Mouse (Mus musculus): ENCODE data around the gene Efcab2. TPM values are rescaled to one million over a fixed set of nuclear protein-coding genes. Genes with fewer than 3 reads are reported as not detected.
A peak's percentile ranks its signal among the peaks of the same experiment; 100 is the strongest.

Gene Efcab2
- polyA plus RNA-seq, 1 experiment from 2014 or later: 19.1 TPM

DNA sequence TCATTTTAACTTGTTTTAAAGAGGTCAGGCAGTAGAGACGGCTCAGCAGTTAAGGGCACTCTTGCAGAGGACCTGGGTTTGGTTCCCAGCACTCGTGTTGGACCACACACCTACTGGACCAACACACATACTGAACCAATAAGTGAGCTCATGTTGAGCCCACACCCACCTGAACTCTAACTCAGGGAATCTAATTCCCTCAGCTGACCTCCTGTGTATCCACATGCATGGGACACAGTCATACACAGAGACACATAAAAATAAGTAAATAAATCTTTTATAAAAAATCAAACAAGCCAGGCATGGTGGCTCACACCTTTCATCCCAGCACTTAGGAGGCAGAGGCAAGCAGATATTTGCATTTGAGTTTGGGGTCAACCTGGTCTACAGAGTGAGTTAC lies 44.0 kb downstream of the Efcab2 start:
- ATAC-seq (replicated peaks; ENCODE audit: extremely low read depth, insufficient read depth, low FRiP score): no peak
- Histone ChIP-seq H3K9me3 (replicated peaks; ENCODE audit: control insufficient read depth, low read length) (no peaks in the 10 kb centered on the region), H3K4me3 (ENCODE audit: low read length) (no peak overlapping the region), H3K27me3 (ENCODE audit: control insufficient read depth, insufficient read depth, low read length) (no peaks in the 10 kb centered on the region), H3K4me1 (ENCODE audit: control insufficient read depth, insufficient read depth, low read length) (peaks cover 10% of the 10 kb centered on the region), H3K36me3 (ENCODE audit: control insufficient read depth, insufficient read depth) (no peaks in the 10 kb centered on the region), H3K9ac (ENCODE audit: low read length) (no peak overlapping the region), H3K27ac (ENCODE audit: low read length) (no peak overlapping the region), H3K4me2 (ENCODE audit: low read depth, low read length) (no peak overlapping the region)
- WGBS: 81% methylated on average over 2 of the region's 2 CpGs

GRCm38 (mm10) chr1:178454125-178454524 lies 48.2 kb downstream of the Efcab2 start:
- no peaks in the 10 kb centered on the region for H3K27me3 ChIP-seq (ENCODE audit: control insufficient read depth, insufficient read depth, low read length)
- no peaks in the 10 kb centered on the region for H3K9me3 ChIP-seq (replicated peaks; ENCODE audit: control insufficient read depth, low read length)
- WGBS: 92% methylated on average over 3 of the region's 3 CpGs
- no peak overlapping the region for H3K27ac ChIP-seq (ENCODE audit: low read length)
- H3K36me3 ChIP-seq (ENCODE audit: control insufficient read depth, insufficient read depth): peaks cover 2% of the 10 kb centered on the region; the same call in 1 of the 2 replicates
- no peak overlapping the region for H3K4me2 ChIP-seq (ENCODE audit: low read depth, low read length)
- no peak for ATAC-seq (replicated peaks; ENCODE audit: extremely low read depth, insufficient read depth, low FRiP score)
- no peak overlapping the region for H3K4me3 ChIP-seq (ENCODE audit: low read length)
- H3K9ac ChIP-seq (ENCODE audit: low read length): no peak overlapping the region
- no peaks in the 10 kb centered on the region for H3K4me1 ChIP-seq (ENCODE audit: control insufficient read depth, insufficient read depth, low read length)

- no peak overlapping the region for H3K27ac ChIP-seq (ENCODE audit: low read length)
- no peak for ATAC-seq (replicated peaks; ENCODE audit: extremely low read depth, insufficient read depth, low FRiP score)
- H3K4me2 ChIP-seq (ENCODE audit: low read depth, low read length): no peak overlapping the region
- H3K36me3 ChIP-seq (ENCODE audit: control insufficient read depth, insufficient read depth): peaks cover 2% of the 10 kb centered on the region; the same call in 1 of the 2 replicates
- no peaks in the 10 kb centered on the region for H3K27me3 ChIP-seq (ENCODE audit: control insufficient read depth, insufficient read depth, low read length)
- no peak overlapping the region for H3K9ac ChIP-seq (ENCODE audit: low read length)
- H3K9me3 ChIP-seq (replicated peaks; ENCODE audit: control insufficient read depth, low read length): no peaks in the 10 kb centered on the region
- H3K4me3 ChIP-seq (ENCODE audit: low read length): no peak overlapping the region
- 46% methylated on average over 1 of the region's 1 CpGs for WGBS
- H3K4me1 ChIP-seq (ENCODE audit: control insufficient read depth, insufficient read depth, low read length): no peaks in the 10 kb centered on the region
These were observed 49.2 kb downstream of the Efcab2 start for GRCm38 (mm10) chr1:178455120-178455519.

GRCm38 (mm10) chr1:178458029-178458428 lies 52.1 kb downstream of the Efcab2 start:
- Histone ChIP-seq H3K36me3 (ENCODE audit: control insufficient read depth, insufficient read depth) (peaks cover 2% of the 10 kb centered on the region; the same call in 1 of the 2 replicates), H3K4me2 (ENCODE audit: low read depth, low read length) (no peak overlapping the region), H3K9me3 (replicated peaks; ENCODE audit: control insufficient read depth, low read length) (0 out of 2 replicates have a peak, but pooled peaks cover 3% of the 10 kb centered on the region), H3K4me1 (ENCODE audit: control insufficient read depth, insufficient read depth, low read length) (no peaks in the 10 kb centered on the region), H3K27ac (ENCODE audit: low read length) (no peak overlapping the region), H3K4me3 (ENCODE audit: low read length) (no peak overlapping the region), H3K27me3 (ENCODE audit: control insufficient read depth, insufficient read depth, low read length) (no peaks in the 10 kb centered on the region), H3K9ac (ENCODE audit: low read length) (no peak overlapping the region)
- ATAC-seq (replicated peaks; ENCODE audit: extremely low read depth, insufficient read depth, low FRiP score): no peak
- WGBS: 71% methylated on average over 2 of the region's 2 CpGs

DNA sequence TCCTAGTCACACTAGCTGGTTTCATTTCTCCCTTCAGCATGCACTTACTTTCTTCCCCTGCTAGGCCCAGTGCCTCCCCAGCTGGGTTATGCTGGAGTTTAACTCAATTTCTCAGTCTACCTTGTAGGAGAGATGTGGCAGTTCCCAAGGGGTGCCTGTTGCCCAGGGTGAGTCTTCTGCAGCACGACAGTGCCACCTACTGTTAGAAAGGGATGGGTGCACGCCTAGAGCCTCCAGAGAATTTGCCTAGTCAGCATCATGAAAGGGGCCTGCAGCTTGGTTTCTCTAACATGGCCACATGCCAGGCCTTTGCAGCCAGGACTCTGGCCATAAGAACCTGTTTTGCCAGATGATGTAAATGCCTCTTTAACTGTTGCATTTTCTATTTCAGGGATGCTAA lies 57.8 kb downstream of the Efcab2 start:
- Histone ChIP-seq H3K4me1 (ENCODE audit: control insufficient read depth, insufficient read depth, low read length) (peaks cover 4% of the 10 kb centered on the region; the same call in 1 of the 2 replicates), H3K4me2 (ENCODE audit: low read depth, low read length) (no peak overlapping the region), H3K9ac (ENCODE audit: low read length) (no peak overlapping the region), H3K4me3 (ENCODE audit: low read length) (no peak overlapping the region), H3K27ac (ENCODE audit: low read length) (no peak overlapping the region), H3K9me3 (replicated peaks; ENCODE audit: control insufficient read depth, low read length) (0 out of 2 replicates have a peak, but pooled peaks cover 3% of the 10 kb centered on the region), H3K36me3 (ENCODE audit: control insufficient read depth, insufficient read depth) (no peaks in the 10 kb centered on the region), H3K27me3 (ENCODE audit: control insufficient read depth, insufficient read depth, low read length) (no peaks in the 10 kb centered on the region)
- 0% methylated on average over 2 of the region's 2 CpGs for WGBS
- peak; percentile 86 for ATAC-seq (replicated peaks; ENCODE audit: extremely low read depth, insufficient read depth, low FRiP score)

- 31% methylated on average over 4 of the region's 4 CpGs for WGBS
- Histone ChIP-seq H3K9me3 (replicated peaks; ENCODE audit: control insufficient read depth, low read length) (0 out of 2 replicates have a peak, but pooled peaks cover 3% of the 10 kb centered on the region), H3K9ac (ENCODE audit: low read length) (no peak overlapping the region), H3K4me3 (ENCODE audit: low read length) (no peak overlapping the region), H3K27me3 (ENCODE audit: control insufficient read depth, insufficient read depth, low read length) (no peaks in the 10 kb centered on the region), H3K4me1 (ENCODE audit: control insufficient read depth, insufficient read depth, low read length) (peaks cover 4% of the 10 kb centered on the region; the same call in 1 of the 2 replicates), H3K27ac (ENCODE audit: low read length) (no peak overlapping the region), H3K4me2 (ENCODE audit: low read depth, low read length) (no peak overlapping the region), H3K36me3 (ENCODE audit: control insufficient read depth, insufficient read depth) (no peaks in the 10 kb centered on the region)
- ATAC-seq (replicated peaks; ENCODE audit: extremely low read depth, insufficient read depth, low FRiP score): no peak
These were observed 58.3 kb downstream of the Efcab2 start for GRCm38 (mm10) chr1:178464140-178464539.

- H3K36me3 ChIP-seq (ENCODE audit: control insufficient read depth, insufficient read depth): no peaks in the 10 kb centered on the region
- no peak overlapping the region for H3K27ac ChIP-seq (ENCODE audit: low read length)
- no peak overlapping the region for H3K9ac ChIP-seq (ENCODE audit: low read length)
- no peaks in the 10 kb centered on the region for H3K27me3 ChIP-seq (ENCODE audit: control insufficient read depth, insufficient read depth, low read length)
- ATAC-seq (replicated peaks; ENCODE audit: extremely low read depth, insufficient read depth, low FRiP score): no peak
- no peaks in the 10 kb centered on the region for H3K9me3 ChIP-seq (replicated peaks; ENCODE audit: control insufficient read depth, low read length)
- WGBS: 64% methylated on average over 6 of the region's 6 CpGs
- H3K4me3 ChIP-seq (ENCODE audit: low read length): no peak overlapping the region
- no peak overlapping the region for H3K4me2 ChIP-seq (ENCODE audit: low read depth, low read length)
- peaks cover 4% of the 10 kb centered on the region; the same call in 1 of the 2 replicates for H3K4me1 ChIP-seq (ENCODE audit: control insufficient read depth, insufficient read depth, low read length)
These were observed 61.7 kb downstream of the Efcab2 start for GRCm38 (mm10) chr1:178467594-178467993.

- Histone ChIP-seq H3K27ac (ENCODE audit: low read length) (no peak overlapping the region), H3K9ac (ENCODE audit: low read length) (no peak overlapping the region), H3K4me2 (ENCODE audit: low read depth, low read length) (no peak overlapping the region), H3K27me3 (ENCODE audit: control insufficient read depth, insufficient read depth, low read length) (no peaks in the 10 kb centered on the region), H3K36me3 (ENCODE audit: control insufficient read depth, insufficient read depth) (no peaks in the 10 kb centered on the region), H3K9me3 (replicated peaks; ENCODE audit: control insufficient read depth, low read length) (no peaks in the 10 kb centered on the region), H3K4me1 (ENCODE audit: control insufficient read depth, insufficient read depth, low read length) (peaks cover 4% of the 10 kb centered on the region; the same call in 1 of the 2 replicates), H3K4me3 (ENCODE audit: low read length) (no peak overlapping the region)
- ATAC-seq (replicated peaks; ENCODE audit: extremely low read depth, insufficient read depth, low FRiP score): no peak
- 3% methylated on average over 2 of the region's 2 CpGs for WGBS
These were observed 62.4 kb downstream of the Efcab2 start for GRCm38 (mm10) chr1:178468280-178468679.

DNA sequence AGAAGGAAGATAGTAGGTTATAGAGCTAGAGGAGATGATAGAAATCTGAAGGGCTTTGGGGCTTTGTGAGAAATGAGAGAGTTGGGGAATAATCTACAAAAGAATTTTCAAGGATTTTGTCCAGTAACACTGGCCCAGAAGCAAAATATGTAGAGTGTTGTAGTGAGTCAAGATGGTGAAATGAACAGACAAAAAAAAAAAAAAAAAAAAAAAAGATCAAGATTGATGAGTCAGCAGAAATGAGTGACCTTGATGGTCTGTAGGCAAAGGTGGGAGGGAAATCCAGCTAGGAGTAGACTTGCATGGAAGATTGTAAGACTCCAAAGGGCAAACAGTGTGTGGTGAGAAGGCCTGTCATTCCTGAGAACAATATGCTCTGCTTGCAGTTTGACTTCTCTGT lies 78.0 kb downstream of the Efcab2 start:
- Histone ChIP-seq H3K4me2 (ENCODE audit: low read depth, low read length) (no peak overlapping the region), H3K27me3 (ENCODE audit: control insufficient read depth, insufficient read depth, low read length) (no peaks in the 10 kb centered on the region), H3K4me1 (ENCODE audit: control insufficient read depth, insufficient read depth, low read length) (peaks cover 22% of the 10 kb centered on the region), H3K9ac (ENCODE audit: low read length) (no peak overlapping the region), H3K27ac (ENCODE audit: low read length) (no peak overlapping the region), H3K4me3 (ENCODE audit: low read length) (no peak overlapping the region), H3K36me3 (ENCODE audit: control insufficient read depth, insufficient read depth) (no peaks in the 10 kb centered on the region), H3K9me3 (replicated peaks; ENCODE audit: control insufficient read depth, low read length) (no peaks in the 10 kb centered on the region)
- ATAC-seq (replicated peaks; ENCODE audit: extremely low read depth, insufficient read depth, low FRiP score): no peak

Measured in heart, embryonic 16.5 days (tissue).